Mouse (Mus musculus) bone marrow macrophage, adult 2 months (primary cell): Measurements from ENCODE around the gene Tent2.

ENCODE experiments used
- CTCF ChIP-seq: IDR thresholded peaks from 2 replicates; pipeline ENCODE4 v1.5.1; 2012; ENCODE audit warnings: low read depth, mild to moderate bottlenecking, low read length, moderate library complexity
- POLR2A ChIP-seq: IDR thresholded peaks from 2 replicates; pipeline ENCODE4 v1.6.1; 2012; ENCODE audit warnings: mild to moderate bottlenecking, low read depth, low read length, borderline replicate concordance

DNA sequence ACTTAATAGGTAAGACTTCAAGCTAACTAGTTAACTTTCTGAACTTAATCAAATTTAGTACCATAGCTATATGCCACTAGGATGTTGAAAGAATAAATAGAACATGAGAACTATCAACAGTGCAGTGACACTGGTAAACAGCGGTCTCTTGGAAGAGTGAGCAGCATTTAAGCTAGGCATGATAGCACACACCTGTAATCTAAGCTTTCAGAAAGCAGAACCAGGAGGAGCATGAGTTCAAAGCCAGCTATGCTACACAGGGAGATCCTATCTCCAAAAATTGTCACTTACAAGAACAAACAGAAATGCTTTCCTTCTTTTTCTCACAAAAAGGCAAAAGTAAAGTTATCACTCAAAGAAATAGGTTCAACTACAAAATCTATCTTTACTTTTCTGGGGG is 11.8 kb downstream of the Tent2 start:
- no peak for TF ChIP-seq CTCF
- TF ChIP-seq POLR2A, result no peak
